Mouse (Mus musculus) bone marrow, adult 2 months (tissue): Measurements from ENCODE around the gene Nbl1. TPM values are rescaled to one million over a fixed set of nuclear protein-coding genes. Genes with fewer than 3 reads are reported as not detected.

ENCODE experiments used
- H3K27ac ChIP-seq: fragments of 200-500 bp; 2 replicates; pipeline ENCODE4 v1.5.1; 2012; ENCODE audit warnings: low read depth, mild to moderate bottlenecking, control low read depth, inconsistent platforms, low read length; ENCODE audit not compliant: control insufficient read depth, poor library complexity, insufficient read depth
- H3K4me1 ChIP-seq: fragments of 200-500 bp; 2 replicates; pipeline ENCODE4 v1.6.1; 2011; ENCODE audit warnings: low read length; ENCODE audit not compliant: control insufficient read depth, insufficient read depth
- H3K4me3 ChIP-seq: fragments of 200-500 bp; replicated peaks from 2 replicates; pipeline ENCODE3; 2011; ENCODE audit warnings: mild to moderate bottlenecking, low read depth, low read length, control low read depth; ENCODE audit not compliant: control insufficient read depth
- CTCF ChIP-seq: fragments of 200-500 bp; IDR thresholded peaks from 2 replicates; pipeline ENCODE4 v1.5.1; 2011; ENCODE audit warnings: low read length, control low read depth; ENCODE audit not compliant: control insufficient read depth, insufficient read depth
- POLR2A ChIP-seq: fragments of 200-500 bp; IDR thresholded peaks from 2 replicates; pipeline ENCODE4 v1.6.1; 2011; ENCODE audit warnings: low read depth, mild to moderate bottlenecking, control low read depth, low read length, borderline replicate concordance; ENCODE audit not compliant: control insufficient read depth
- WGBS: fragments of 180-500 bp; shearing (Covaris S2); methylation state at CpG from one replicate; pipeline ENCODE4 v1.1.7; 2018; 5-methylcytosine and 5-hydroxymethylcytosine counted together
- polyA plus RNA-seq: library from polyadenylated mRNA; stranded (reverse); fragments of >200 nt; gene quantifications from 2 replicates; pipeline ENCODE4 v1.2.4, GENCODE M21; 2011; ENCODE audit warnings: low replicate concordance; ENCODE audit not compliant: missing spikeins, insufficient read depth, insufficient read length

Nbl1 gene
- polyA plus RNA-seq, 1 experiment = 2.0 TPM

DNA sequence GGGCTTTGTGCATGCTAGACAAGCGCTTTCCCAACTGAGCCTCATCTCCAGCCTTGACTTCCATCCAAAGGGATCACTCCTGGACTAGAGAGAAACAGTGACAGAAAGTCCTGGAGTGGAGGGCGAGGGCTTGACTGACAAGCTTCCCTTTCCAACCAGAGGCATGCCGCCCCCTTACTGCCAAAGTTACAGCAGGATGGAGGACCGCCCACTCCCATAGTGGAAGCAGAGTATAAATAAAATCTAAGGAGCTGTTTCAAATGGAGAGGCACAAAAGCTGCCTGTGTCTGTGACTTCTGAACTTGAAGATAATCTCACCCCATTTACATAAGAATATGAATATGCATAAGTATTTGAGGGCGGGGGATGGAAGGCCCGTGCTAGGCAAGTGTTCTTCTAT, 44.3 kb downstream of the Nbl1 start:
- H3K4me1 ChIP-seq = no peaks in the 10 kb centered on the region
- TF ChIP-seq POLR2A (no peak), CTCF (no peak)

DNA sequence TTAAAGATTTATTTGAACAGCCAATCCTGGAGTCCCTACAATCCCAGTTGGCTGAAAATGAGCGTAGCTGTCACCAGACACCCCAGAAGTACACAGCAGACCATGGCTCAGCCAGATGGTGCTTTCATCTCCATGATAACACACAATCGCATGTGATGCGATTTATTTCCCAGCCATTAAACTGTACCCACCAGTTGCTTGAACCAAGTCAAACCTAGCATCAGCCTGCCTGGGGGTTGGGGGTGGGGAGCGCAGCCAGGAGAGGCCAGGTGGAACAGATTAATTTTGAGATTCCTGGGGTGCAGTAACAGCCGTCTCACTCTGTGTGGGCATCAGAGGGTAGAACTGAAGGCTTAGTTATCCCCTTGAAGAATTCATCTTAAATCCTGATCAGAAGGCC, 46.4 kb downstream of the Nbl1 start:
- Histone ChIP-seq H3K4me3 (no peak overlapping the region), H3K27ac (no peak overlapping the region), H3K4me1 (no peaks in the 10 kb centered on the region; the same call in 1 of the 2 replicates)
- TF ChIP-seq CTCF (no peak), POLR2A (no peak)
- WGBS = 87% methylated on average over 5 of the region's 5 CpGs

More for the DNA sequence above, 44.3 kb downstream of the Nbl1 start:
- 88% methylated on average over 6 of the region's 6 CpGs for WGBS
- Histone ChIP-seq H3K4me3 (no peak overlapping the region), H3K27ac (no peak overlapping the region)

DNA sequence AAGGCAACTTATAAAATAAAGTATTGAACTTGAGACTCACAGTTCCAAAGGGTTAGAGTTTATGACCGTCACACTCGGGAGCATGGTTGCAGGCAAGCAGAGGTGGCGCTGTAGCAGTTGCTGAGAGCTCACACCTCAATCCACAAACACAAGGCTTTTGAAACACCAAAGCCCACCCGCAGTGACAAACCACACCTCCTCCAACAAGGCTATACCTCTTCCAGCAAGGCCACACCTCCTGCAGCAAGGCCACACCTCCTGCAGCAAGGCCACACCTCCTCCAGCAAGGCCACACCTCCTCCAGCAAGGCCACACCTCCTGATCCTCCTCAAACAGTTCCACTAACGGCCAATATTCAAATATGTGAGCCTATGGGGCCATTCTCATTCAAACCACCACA, 48.2 kb downstream of the Nbl1 start:
- Histone ChIP-seq H3K27ac (no peak overlapping the region), H3K4me3 (no peak overlapping the region), H3K4me1 (no peaks in the 10 kb centered on the region; the same call in 1 of the 2 replicates)
- 90% methylated on average over 5 of the region's 5 CpGs for WGBS
- no peak for TF ChIP-seq CTCF
- no peak for TF ChIP-seq POLR2A

DNA sequence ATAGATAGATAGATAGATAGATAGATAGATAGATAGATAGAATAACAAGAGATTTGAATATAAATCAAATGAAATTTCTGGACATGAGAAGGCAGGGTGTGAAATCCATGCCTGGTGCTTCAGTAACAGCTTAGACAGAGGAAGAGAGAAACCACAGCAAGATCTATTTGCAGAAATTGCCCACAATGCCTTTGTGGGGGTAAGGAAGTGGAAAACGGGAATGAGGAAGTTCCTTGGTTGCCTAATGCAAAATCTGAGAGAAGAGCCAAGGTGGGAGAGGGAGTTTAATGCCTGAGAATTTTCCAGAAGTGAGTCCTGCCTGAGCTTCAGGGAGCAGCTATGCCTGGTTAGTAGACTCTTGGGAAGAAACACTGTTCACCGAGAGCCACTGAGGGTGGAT, 49.2 kb downstream of the Nbl1 start:
- Histone ChIP-seq H3K4me1 (no peaks in the 10 kb centered on the region; the same call in 1 of the 2 replicates), H3K27ac (no peak overlapping the region), H3K4me3 (no peak overlapping the region)
- no peak for TF ChIP-seq CTCF
- TF ChIP-seq POLR2A = no peak
- 23% methylated on average over 2 of the region's 2 CpGs for WGBS

DNA sequence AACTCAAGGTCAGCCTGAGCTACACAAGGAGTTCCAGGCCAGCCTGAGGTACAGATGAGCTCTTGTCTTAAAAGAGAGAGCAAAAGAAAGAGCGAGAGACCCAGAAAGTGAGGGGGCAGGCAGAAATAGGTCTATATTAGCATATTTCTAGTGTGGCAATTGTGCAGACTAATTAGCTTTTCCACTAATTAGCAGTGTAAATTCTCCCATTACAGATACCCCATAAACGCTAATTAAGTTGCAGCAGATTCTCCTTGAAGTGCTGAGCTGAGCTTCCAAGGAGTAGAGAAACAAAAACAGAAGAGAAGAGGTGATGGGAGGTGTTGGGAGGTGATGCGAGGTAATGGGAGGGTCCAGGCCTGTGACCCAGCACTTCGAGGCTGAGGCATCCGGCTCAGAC, 50.2 kb downstream of the Nbl1 start:
- no peak for TF ChIP-seq POLR2A
- TF ChIP-seq CTCF = no peak
- WGBS = 80% methylated on average over 5 of the region's 5 CpGs

DNA sequence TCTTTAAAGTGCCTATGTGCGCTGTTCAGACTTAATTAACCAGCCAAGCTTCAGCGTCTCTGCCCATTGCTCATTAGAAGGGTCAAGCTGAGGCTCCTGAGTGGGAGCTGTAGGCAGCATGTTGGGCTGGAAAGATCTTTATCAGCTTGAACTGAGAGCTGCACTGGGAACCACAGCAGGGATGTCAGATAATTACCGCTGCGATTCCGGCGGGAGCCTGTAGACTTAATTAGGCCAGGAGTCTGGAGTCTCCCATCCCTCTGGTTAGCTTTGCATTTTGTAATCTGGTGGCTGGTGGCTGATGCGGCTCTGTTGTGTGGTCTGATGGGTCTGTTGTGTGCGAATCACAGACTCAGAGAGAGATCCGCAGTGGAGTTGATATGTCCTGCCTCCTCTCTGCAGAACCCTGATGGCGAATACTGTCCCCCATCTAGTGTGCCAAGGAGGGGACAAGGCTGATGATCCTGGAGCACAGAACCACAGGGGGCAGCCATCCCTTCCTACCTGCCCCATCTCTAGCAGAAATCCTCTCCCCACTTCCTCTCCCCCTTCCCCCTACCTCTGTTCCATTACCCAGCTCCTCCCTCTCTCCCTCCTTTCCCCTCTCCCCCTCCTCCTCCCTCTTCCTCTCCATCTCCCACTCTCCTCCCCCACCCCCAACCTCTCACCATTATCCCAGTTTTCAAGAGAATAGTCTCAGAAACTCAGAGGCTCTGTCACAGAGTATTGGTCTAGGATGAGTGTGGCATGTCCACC, 52.5 kb downstream of the Nbl1 start:
- H3K4me1 ChIP-seq = no peaks in the 10 kb centered on the region; the same call in 1 of the 2 replicates
- WGBS = 88% methylated on average over 10 of the region's 10 CpGs
- no peak overlapping the region for H3K4me3 ChIP-seq
- H3K27ac ChIP-seq = no peak overlapping the region
- TF ChIP-seq POLR2A (no peak), CTCF (no peak)

More for the DNA sequence above, 50.2 kb downstream of the Nbl1 start:
- Histone ChIP-seq H3K27ac (no peak overlapping the region), H3K4me3 (no peak overlapping the region), H3K4me1 (no peaks in the 10 kb centered on the region; the same call in 1 of the 2 replicates)

DNA sequence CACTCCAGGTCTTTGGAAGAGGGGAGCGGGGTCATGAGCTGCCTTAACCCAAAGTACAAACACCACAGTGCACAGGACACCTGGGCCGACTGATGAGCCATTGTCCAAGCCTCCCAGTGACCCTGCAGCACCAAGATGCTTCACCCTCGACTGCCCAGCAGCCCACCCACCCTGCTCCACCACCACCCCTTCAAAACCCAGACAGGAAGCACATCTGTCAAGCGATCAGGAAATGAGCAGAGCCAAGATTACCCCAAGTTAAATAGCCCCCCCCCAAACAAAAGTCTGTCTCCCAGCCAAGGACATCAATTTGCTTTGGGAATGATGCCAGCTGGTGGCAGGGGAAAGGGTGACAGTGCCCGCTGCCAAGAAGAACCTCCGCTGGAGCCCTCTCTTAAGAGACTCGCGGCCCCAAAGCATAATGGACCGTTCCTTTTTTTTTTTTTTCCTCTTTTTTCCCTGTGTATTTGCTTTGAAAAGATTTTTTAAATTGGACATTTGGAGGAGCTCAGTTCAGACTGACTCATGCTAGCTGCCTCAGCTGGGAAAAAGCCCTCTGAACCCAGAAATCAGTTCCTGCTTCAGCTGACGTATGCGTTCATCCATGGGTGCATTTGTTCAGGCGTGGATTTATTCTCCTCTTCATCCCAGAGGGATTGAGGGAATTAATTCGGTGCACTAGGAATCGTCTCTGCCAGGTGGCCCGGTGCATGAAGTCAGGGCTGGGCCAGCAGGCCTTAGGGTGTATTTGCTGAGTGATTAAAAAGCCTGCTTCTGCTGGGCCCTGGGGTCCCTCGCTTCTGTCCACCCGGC, 54.8 kb downstream of the Nbl1 start:
- no peak overlapping the region for H3K4me3 ChIP-seq
- TF ChIP-seq CTCF = no peak
- no peak for TF ChIP-seq POLR2A
- no peak overlapping the region for H3K27ac ChIP-seq
- H3K4me1 ChIP-seq = no peaks in the 10 kb centered on the region; the same call in 1 of the 2 replicates
- WGBS = 51% methylated on average over 17 of the region's 17 CpGs

DNA sequence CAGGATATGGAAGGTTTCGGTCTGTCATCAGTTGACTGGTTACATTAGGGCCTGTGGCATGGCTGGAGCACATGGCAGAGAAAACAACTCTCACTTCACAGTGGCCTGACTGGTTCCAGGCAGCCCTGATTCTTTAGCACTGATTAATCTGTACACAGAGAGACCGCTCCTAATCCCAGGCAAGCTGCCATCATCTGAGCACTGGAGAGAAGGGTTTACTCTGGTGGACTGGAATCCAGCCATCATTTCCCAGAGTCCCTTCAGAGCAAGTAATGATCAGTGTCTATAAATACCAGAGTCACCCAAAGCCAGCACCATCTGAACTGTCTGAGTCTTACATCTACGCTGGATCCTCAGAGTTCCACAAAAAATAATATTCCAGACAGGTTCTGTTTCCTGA, 57.0 kb downstream of the Nbl1 start:
- Histone ChIP-seq H3K27ac (no peak overlapping the region), H3K4me1 (no peaks in the 10 kb centered on the region), H3K4me3 (no peak overlapping the region)
- WGBS = 94% methylated on average over 3 of the region's 3 CpGs
- TF ChIP-seq CTCF = no peak
- no peak for TF ChIP-seq POLR2A
